Mouse (Mus musculus) brain, embryonic 14.5 days (tissue): ENCODE data around the gene Smpd4. TPM values are rescaled to one million over a fixed set of nuclear protein-coding genes. Genes with fewer than 3 reads are reported as not detected.
A peak's percentile ranks its signal among the peaks of the same experiment; 100 is the strongest.
"Not testable (repeated sequence)": the region's sequence is repeated elsewhere in the genome, so short reads cannot be mapped to it uniquely, and the experiment has no call there.

Source experiments
- DNase-seq: peaks from one replicate; pipeline ENCODE4 v3.0.0-alpha.2; 2011; ENCODE audit warnings: low read depth
- CTCF ChIP-seq: fragments of 200-500 bp; IDR thresholded peaks from 2 replicates; pipeline ENCODE4 v1.5.1; 2012; ENCODE audit warnings: inconsistent platforms, mild to moderate bottlenecking, moderate library complexity, borderline replicate concordance; ENCODE audit not compliant: insufficient read depth, insufficient read length; ENCODE audit errors: extremely low read depth
- POLR2A ChIP-seq: fragments of 200-500 bp; IDR thresholded peaks from 2 replicates; pipeline ENCODE4 v1.6.1; 2012; ENCODE audit warnings: mild to moderate bottlenecking, inconsistent platforms, borderline replicate concordance; ENCODE audit not compliant: poor library complexity, insufficient read depth, insufficient read length, severe bottlenecking; ENCODE audit errors: extremely low read depth
- polyA plus RNA-seq: library from polyadenylated mRNA; depleted of rRNA; stranded (reverse); fragments of >200 nt; gene quantifications from 2 replicates; pipeline ENCODE4 v1.2.3, GENCODE M21; 2012; rRNA removed

Gene Smpd4
- polyA plus RNA-seq, result 98.5 and 120 TPM in 2 replicates

GRCm38 (mm10) chr16:17619198-17620105 is at the start of gene Smpd4:
Gene Smpd4, plus strand, starts transcription at chr16:17619354.
- peak; percentile 92 for DNase-seq
- TF ChIP-seq CTCF, result no peak
- peak; percentile 18; the same call in 1 of the 2 replicates for TF ChIP-seq POLR2A

DNA sequence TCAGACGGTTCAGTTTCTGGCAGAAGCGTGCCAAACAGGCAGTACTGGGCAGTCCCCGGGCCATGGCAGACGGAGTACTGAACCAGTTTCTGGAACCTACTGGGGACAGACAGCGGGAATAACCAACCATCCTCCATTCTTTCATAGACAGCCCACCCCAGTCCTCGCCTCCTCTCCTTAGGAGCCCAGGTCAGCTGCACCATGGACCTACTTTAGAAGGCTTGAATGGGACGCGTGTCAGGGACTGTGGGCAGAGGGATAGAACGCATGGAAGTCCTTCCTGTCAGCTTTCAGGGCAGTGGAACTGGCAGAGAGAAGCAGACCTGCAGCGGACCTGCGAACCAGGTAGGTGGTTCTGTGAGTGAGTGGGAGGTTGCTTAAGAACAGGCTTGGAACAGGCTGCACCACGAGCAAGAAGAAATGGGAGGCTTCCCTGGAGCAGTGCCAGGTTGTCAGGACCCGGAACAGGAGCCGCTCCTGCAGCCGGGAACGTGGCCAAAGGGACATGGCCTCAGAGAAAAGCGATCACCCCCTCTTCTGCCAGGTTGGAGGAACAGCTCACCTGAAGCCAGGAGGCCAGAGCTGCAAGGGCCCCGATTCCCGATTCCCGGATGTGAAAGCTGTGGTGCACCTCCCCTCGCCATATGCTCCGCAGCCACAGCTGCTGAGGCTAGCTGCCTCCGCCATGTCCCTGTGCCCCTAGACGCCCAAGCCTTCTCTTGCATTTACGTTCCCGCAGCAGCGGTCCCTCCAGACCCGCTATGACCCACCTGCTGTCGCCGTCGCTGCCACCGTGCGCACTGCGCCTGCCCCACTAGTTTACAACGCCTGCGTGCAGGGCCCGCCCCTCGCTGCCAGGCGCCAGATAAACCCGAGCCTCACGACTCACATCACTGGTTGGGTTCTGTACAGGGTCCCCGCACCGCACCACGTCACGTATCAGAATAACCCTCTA is 43.0 kb upstream of the Smpd4 start:
- DNase-seq, result peak; percentile 81
- TF ChIP-seq POLR2A (peak; percentile 44; the same call in 1 of the 2 replicates), CTCF (no peak)

DNA sequence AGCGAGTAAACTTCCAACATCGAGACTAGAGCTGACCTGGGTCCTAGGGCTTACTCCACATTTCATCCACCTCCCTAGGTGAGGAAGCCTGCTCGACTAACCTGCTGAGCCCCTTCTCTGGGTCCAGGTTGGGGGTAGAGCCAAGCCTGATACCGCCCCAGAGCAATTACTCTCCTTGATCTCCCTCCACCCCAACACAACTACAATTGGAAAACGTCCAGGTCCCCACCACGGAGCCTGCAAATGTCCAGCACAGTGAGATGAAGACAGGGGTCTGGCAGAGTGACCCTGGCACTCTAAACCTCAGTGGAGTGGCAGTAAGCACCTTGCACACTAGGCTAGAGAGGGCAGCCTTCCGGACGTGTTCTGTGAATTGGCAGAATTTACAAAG is 42.3 kb upstream of the Smpd4 start:
- TF ChIP-seq POLR2A, result no peak
- TF ChIP-seq CTCF, result no peak
- DNase-seq, result no peak

- TF ChIP-seq POLR2A (no peak), CTCF (peak; percentile 56; the same call in 1 of the 2 replicates)
Measured at GRCm38 (mm10) chr16:17583064-17583463, 36.1 kb upstream of the Smpd4 start, which contains the start of gene Slc7a4. Gene Slc7a4, minus strand, starts transcription at chr16:17583214.

DNA sequence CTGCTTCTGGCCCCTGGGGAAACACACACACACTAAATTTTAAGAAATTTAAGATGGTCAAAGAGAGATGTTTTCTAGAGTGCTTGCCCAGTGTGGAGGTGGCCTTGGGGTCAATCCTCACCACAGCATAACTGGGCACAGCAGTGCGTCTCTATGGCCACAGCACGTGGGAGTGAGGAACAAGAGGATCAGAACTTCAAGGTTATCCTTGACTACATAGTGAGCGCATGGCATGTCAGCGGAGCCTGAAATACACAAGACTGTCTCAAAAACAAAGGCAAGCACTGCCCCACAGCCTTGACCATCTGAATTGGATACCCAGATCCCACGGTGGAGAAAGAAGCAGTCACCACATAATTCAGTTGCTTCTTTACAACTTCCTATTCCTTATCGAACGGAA is 34.6 kb upstream of the Smpd4 start:
- no peak for DNase-seq
- TF ChIP-seq CTCF, result no peak
- no peak for TF ChIP-seq POLR2A

More at GRCm38 (mm10) chr16:17583064-17583463, 36.1 kb upstream of the Smpd4 start, which contains the start of gene Slc7a4:
- peak; percentile 28 for DNase-seq

- TF ChIP-seq CTCF (no peak), POLR2A (no peak)
- DNase-seq, result no peak
Measured at GRCm38 (mm10) chr16:17590731-17591130, 28.4 kb upstream of the Smpd4 start.

DNA sequence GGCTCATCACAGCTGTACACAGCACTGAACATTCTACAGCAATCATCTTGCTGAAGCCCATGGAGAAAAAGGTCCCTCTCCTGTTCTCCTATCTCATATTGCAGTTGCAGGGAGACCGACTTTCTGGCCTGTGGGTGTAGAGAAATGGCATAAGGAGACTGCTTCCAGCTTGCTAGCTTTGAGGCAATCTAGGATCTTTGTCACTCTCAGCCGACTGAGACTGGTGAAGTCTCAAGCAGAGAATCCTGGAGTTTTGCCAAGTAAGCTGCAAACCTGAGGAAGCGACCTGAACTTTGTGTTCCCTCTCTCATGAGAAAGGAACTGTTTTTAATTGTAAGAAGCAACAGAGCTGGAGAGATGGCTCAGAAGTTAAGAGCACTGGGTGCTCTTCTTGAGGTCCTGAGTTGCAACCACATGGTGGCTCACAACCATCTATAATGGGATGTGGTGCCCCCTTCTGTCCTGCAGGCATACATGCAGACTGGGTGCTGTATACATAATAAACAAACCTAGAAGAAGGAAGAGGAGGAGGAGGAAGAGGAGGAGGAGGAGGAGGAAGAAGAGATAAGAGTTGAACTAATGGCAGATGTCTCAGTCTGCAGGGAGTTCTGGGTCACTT is 18.1 kb upstream of the Smpd4 start:
- peak; percentile 17; the same call in 1 of the 2 replicates for TF ChIP-seq CTCF
- no peak for TF ChIP-seq POLR2A
- DNase-seq, result peak; percentile 14

- TF ChIP-seq CTCF (no peak), POLR2A (no peak)
- DNase-seq, result peak; percentile 37
Measured at GRCm38 (mm10) chr16:17604941-17605340, 14.2 kb upstream of the Smpd4 start.

DNA sequence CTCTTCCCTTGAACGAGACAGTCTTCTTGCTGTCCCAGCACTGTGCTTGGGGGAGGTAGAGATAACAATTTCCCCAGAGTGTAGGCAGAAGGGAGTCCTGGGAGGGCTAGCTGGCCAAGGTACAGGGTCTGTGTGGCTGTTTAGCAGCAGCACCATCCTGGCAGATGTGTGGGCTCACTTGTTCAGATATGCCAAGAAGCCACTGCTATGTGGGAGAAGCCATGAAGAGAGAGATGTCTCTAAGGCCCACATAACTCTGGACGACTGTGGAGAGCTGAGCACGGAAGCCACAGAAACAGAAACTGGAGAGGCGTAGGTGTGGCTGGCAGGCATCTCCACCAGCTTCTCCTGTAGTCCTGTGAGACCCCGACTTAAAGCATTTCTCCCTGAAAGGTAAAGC is 13.5 kb upstream of the Smpd4 start:
- no peak for TF ChIP-seq CTCF
- no peak for TF ChIP-seq POLR2A
- no peak for DNase-seq

DNA sequence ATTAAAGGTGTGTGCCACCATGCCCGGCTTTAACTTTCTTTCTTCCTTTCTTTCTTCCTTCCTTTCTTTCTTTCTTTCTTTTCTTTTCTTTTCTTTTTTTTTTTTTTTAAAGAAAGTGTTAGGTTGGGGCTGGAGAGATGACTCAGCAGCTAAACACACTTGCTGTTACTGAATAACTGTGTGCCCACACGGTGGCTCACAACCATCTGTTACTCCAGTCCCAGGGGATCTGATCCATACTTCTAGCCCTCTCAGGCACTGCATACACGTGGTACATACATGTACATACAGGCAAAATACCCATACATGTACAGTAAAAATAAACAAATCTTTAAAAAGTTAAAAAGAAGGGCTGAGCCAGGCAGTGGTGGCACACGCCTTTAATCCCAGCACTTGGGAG is 7.8 kb upstream of the Smpd4 start:
- TF ChIP-seq CTCF (no peak), POLR2A (no peak)
- DNase-seq, result no peak

DNA sequence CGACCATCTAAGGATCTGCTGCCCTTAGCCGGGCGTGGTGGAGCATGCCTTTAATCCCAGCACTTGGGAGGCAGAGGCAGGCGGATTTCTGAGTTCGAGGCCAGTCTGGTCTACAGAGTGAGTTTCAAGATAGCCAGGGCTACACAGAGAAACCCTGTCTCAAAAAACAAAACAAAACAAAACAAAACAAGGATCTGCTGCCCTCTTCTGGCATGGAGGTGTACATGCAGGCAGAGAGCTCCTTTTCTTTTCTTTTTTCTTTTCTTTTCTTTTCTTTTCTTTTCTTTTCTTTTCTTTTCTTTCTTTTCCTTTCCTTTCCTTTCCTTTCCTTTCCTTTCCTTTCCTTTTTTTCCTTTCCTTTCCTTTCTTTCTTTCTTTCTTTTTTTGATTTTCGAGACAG is 4.4 kb upstream of the Smpd4 start:
- DNase-seq, result not testable (repeated sequence)

GRCm38 (mm10) chr16:17616212-17616611 is 2.9 kb upstream of the Smpd4 start:
- DNase-seq, result no peak

More for the DNA sequence above, 4.4 kb upstream of the Smpd4 start:
- peak; percentile 24; the same call in 1 of the 2 replicates for TF ChIP-seq CTCF

More at GRCm38 (mm10) chr16:17616212-17616611, 2.9 kb upstream of the Smpd4 start:
- TF ChIP-seq POLR2A (no peak), CTCF (no peak)
